ENCODE assay signal across 12 mouse cellular contexts in genomic region chr11:21062071-21062470, GRCm38 (mm10).
"Had no signal": no experiment of that assay in that cellular context is flagged by ENCODE, and none has a peak within 500 bp of the region (broad histone marks: within the 10 kb centered on the region; RNA-seq: fewer than 3 reads in every experiment).

No protein-coding gene starts in this region.

- H3K4me2 ChIP-seq: liver, embryonic 15.5 days; lung, embryonic 15.5 days; midbrain, embryonic 11.5 days; midbrain, embryonic 13.5 days; midbrain, embryonic 15.5 days; neural tube, embryonic 12.5 days had no signal

- DNase-seq: liver, postnatal 0 days; right cerebral cortex, postnatal 14 days; thymus, adult 2 months; thymus, postnatal 25 days; thymus, postnatal 4 days had no signal

- H3K27ac ChIP-seq: liver, embryonic 15.5 days; lung, embryonic 15.5 days; macrophage; midbrain, embryonic 13.5 days; midbrain, embryonic 15.5 days; neural tube, embryonic 12.5 days had no signal

- H3K9me3 ChIP-seq: liver, embryonic 15.5 days; lung, embryonic 15.5 days; midbrain, embryonic 13.5 days; midbrain, embryonic 15.5 days; neural tube, embryonic 12.5 days had no signal

- H3K4me3 ChIP-seq: liver, embryonic 15.5 days; lung, embryonic 15.5 days; midbrain, embryonic 13.5 days; midbrain, embryonic 15.5 days; neural tube, embryonic 12.5 days had no signal

- H3K9ac ChIP-seq: liver, embryonic 15.5 days; liver, postnatal 0 days; lung, embryonic 15.5 days; midbrain, embryonic 13.5 days; midbrain, embryonic 15.5 days; neural tube, embryonic 12.5 days had no signal

- H3K36me3 ChIP-seq: liver, embryonic 15.5 days; lung, embryonic 15.5 days; midbrain, embryonic 13.5 days; midbrain, embryonic 15.5 days; neural tube, embryonic 12.5 days had no signal

- H3K4me1 ChIP-seq: liver, embryonic 15.5 days; neural tube, embryonic 12.5 days had no signal

- H3K27me3 ChIP-seq: lung, embryonic 15.5 days; midbrain, embryonic 13.5 days; midbrain, embryonic 15.5 days; neural tube, embryonic 12.5 days had no signal

- ATAC-seq: liver, postnatal 0 days; midbrain, embryonic 13.5 days; midbrain, embryonic 15.5 days had no signal
